Mouse (Mus musculus) hindbrain, embryonic 15.5 days (tissue): ENCODE results near the gene Capn2. TPM values are rescaled to one million over a fixed set of nuclear protein-coding genes. Genes with fewer than 3 reads are reported as not detected.

Experiments used
- ATAC-seq: fragments of 200-750 bp; cut with Nextera tagmentation; 2 replicates; pipeline ENCODE4 v1.8.0; 2017; ENCODE audit warnings: low read depth, moderate number of reproducible peaks, moderate TSS enrichment; ENCODE audit not compliant: low FRiP score
- H3K27ac ChIP-seq: fragments of 300-500 bp; sonication (generic); replicated peaks from 2 replicates; pipeline ENCODE4 v1.5.1; 2015; ENCODE audit warnings: mild to moderate bottlenecking, inconsistent platforms
- H3K27me3 ChIP-seq: fragments of 300-500 bp; sonication (generic); 2 replicates; pipeline ENCODE4 v1.6.1; 2015; ENCODE audit warnings: control low read depth, inconsistent platforms
- H3K36me3 ChIP-seq: fragments of 300-500 bp; sonication (generic); 2 replicates; pipeline ENCODE4 v1.6.1; 2015; ENCODE audit warnings: control low read depth, inconsistent platforms
- H3K4me1 ChIP-seq: fragments of 300-500 bp; sonication (generic); replicated peaks from 2 replicates; pipeline ENCODE4 v1.6.1; 2015; ENCODE audit warnings: control low read depth, inconsistent platforms
- H3K4me2 ChIP-seq: fragments of 300-500 bp; sonication (generic); 2 replicates; pipeline ENCODE4 v1.6.1; 2015; ENCODE audit warnings: moderate library complexity, mild to moderate bottlenecking, inconsistent platforms
- H3K4me3 ChIP-seq: fragments of 300-500 bp; sonication (generic); 2 replicates; pipeline ENCODE4 v1.5.1; 2015; ENCODE audit warnings: mild to moderate bottlenecking, inconsistent platforms
- H3K9ac ChIP-seq: fragments of 300-500 bp; sonication (generic); 2 replicates; pipeline ENCODE4 v1.6.1; 2015; ENCODE audit warnings: inconsistent platforms
- H3K9me3 ChIP-seq: fragments of 300-500 bp; sonication (generic); 2 replicates; pipeline ENCODE4 v1.6.1; 2016; ENCODE audit warnings: control low read depth, inconsistent platforms
- WGBS: fragments of 180-500 bp; shearing (Covaris S2); methylation state at CpG from one replicate; pipeline ENCODE4 v1.1.7; 2015; 5-methylcytosine and 5-hydroxymethylcytosine counted together
- polyA plus RNA-seq: library from polyadenylated mRNA; unstranded; fragments of >200 nt; fragmentation: Nextera tagmentation; extraction: Ambion mirVana; gene quantifications from 2 replicates; pipeline ENCODE4 v1.2.1, GENCODE M21; 2015

The Capn2 gene
- polyA plus RNA-seq, 1 experiment from 2014 or later = 93.9 TPM

DNA sequence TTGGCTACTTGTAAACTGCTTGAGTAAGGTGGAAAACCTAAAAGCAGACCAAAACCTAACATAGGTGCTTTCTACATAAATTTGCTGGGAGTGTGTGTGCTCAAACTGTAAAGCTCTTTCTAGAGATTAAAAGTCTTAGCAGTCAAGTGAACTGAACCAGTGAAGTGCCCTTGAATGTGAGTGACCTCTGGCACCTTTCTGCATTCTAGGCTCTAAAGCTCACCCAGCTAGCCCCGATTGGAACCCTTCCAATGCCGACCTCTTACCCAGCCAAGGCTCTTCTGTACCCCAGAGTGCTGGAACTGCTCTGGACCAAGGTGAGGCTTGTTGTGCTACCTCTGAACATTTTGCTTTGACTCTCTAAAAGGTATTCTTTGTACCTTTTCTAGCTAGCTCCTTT, 73.3 kb downstream of the Capn2 start:
- WGBS = 81% methylated on average over 2 of the region's 2 CpGs
- H3K36me3 ChIP-seq = peaks cover 62% of the 10 kb centered on the region

DNA sequence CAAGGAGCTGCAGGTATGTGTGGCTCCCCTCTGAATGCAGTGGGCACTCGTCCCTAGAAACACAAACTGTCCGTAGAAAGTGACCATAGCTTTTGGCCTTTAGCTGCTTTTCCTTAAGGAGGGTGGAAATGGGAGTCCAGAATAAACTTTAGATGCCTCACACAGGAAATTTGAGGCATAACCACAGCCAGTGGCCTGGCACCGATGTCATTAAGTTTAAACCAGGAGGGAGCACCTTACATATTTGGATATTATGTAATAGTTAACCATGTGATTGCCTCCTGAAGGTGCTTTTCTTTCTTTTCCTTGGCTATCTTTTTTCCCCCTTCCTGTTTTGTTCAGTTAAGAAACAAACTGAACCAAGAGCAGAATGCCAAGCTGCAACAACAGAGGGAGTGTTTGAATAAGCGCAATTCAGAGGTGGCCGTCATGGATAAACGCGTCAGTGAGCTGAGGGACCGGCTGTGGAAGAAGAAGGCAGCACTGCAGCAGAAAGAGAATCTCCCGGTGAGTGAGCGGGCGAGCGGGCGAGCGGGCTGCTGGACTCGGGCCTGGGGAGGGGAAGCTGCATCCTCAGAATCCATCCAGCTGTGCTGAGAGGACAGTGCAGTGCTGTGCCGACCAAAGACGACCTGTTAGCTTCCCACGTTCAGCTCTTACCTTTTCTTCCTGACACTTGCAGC, 75.5 kb downstream of the Capn2 start:
- no peak for ATAC-seq
- Histone ChIP-seq H3K27me3 (no peaks in the 10 kb centered on the region), H3K4me2 (no peak overlapping the region), H3K4me3 (no peak overlapping the region), H3K27ac (no peak overlapping the region), H3K9ac (no peak overlapping the region), H3K36me3 (peaks cover 61% of the 10 kb centered on the region), H3K4me1 (peaks cover 3% of the 10 kb centered on the region; the same call in 1 of the 2 replicates), H3K9me3 (no peaks in the 10 kb centered on the region)
- 83% methylated on average over 18 of the region's 18 CpGs for WGBS

More for the DNA sequence above, 73.3 kb downstream of the Capn2 start:
- Histone ChIP-seq H3K27me3 (no peaks in the 10 kb centered on the region), H3K27ac (no peak overlapping the region), H3K4me3 (no peak overlapping the region), H3K9me3 (no peaks in the 10 kb centered on the region), H3K4me2 (no peak overlapping the region), H3K9ac (no peak overlapping the region), H3K4me1 (peaks cover 3% of the 10 kb centered on the region; the same call in 1 of the 2 replicates)
- no peak for ATAC-seq

DNA sequence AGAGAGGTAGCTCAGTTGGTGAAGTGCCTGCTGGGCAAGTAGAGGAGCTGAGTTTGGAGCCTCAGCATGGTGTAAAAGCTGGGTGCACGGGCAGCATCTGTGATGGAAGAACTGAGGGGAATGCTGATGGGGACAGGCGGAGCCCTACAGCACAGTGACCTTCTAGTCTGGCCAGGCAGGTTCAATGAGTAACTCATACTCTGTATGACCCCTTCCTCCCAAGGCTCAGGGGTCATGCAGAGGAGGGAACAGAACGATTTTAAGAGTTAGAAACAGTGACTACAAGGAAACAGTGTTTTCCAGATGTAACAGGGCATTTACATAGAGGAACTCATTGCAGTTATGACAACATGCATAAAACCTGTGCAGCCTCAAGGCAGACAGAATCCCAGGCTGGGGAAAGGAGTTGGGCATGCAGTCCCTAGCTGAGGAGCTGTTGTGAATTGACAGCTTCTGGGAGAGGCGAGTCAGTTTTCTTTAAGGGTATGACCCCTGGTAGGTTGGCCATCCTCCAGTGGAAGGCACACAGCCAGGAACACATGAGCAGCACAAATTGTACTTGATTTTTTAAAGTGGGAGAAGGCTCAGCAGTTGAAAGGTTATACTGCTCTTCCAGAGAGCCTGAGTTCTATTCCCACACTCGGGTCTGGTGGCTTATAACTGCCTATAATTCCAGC, 77.7 kb downstream of the Capn2 start:
- 69% methylated on average over 5 of the region's 5 CpGs for WGBS
- H3K4me1 ChIP-seq = peaks cover 3% of the 10 kb centered on the region; the same call in 1 of the 2 replicates
- H3K4me3 ChIP-seq = no peak overlapping the region
- no peaks in the 10 kb centered on the region for H3K27me3 ChIP-seq
- H3K27ac ChIP-seq = no peak overlapping the region
- no peaks in the 10 kb centered on the region for H3K9me3 ChIP-seq
- H3K36me3 ChIP-seq = peaks cover 44% of the 10 kb centered on the region
- H3K4me2 ChIP-seq = no peak overlapping the region
- H3K9ac ChIP-seq = no peak overlapping the region
- ATAC-seq = no peak

DNA sequence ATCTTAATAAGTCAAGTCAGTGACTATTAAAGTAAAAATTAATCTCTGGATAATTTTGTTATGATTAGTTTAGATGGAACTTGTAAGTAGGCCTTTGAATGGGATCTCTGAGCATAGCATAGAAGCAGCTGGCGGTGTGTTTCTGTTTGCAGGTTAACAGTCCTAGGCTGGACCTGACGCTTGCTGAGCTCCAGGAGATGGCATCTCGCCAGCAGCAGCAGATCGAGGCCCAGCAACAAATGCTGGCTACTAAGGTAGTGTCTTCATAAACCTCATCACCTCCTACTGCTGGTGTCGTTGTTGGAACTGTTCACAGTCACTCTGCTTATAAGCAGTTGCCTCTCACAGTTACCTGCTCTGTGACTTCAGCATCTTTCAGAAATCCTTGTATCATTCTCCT, 80.7 kb downstream of the Capn2 start:
- H3K27ac ChIP-seq = no peak overlapping the region

GRCm38 (mm10) chr1:182432059-182432458, 85.3 kb downstream of the Capn2 start:
- H3K9ac ChIP-seq = no peak overlapping the region
- H3K27ac ChIP-seq = no peak overlapping the region
- no peak overlapping the region for H3K4me2 ChIP-seq
- peaks cover 7% of the 10 kb centered on the region; the same call in 1 of the 2 replicates for H3K4me1 ChIP-seq
- over 99% methylated on average over 3 of the region's 3 CpGs for WGBS
- peaks cover 23% of the 10 kb centered on the region for H3K36me3 ChIP-seq
- no peaks in the 10 kb centered on the region for H3K9me3 ChIP-seq
- H3K27me3 ChIP-seq = no peaks in the 10 kb centered on the region
- no peak for ATAC-seq
- no peak overlapping the region for H3K4me3 ChIP-seq

More for the DNA sequence above, 80.7 kb downstream of the Capn2 start:
- Histone ChIP-seq H3K4me3 (no peak overlapping the region), H3K27me3 (no peaks in the 10 kb centered on the region), H3K4me1 (peaks cover 3% of the 10 kb centered on the region; the same call in 1 of the 2 replicates), H3K4me2 (no peak overlapping the region), H3K9me3 (no peaks in the 10 kb centered on the region), H3K9ac (no peak overlapping the region), H3K36me3 (peaks cover 36% of the 10 kb centered on the region)
- 71% methylated on average over 5 of the region's 5 CpGs for WGBS
- no peak for ATAC-seq

DNA sequence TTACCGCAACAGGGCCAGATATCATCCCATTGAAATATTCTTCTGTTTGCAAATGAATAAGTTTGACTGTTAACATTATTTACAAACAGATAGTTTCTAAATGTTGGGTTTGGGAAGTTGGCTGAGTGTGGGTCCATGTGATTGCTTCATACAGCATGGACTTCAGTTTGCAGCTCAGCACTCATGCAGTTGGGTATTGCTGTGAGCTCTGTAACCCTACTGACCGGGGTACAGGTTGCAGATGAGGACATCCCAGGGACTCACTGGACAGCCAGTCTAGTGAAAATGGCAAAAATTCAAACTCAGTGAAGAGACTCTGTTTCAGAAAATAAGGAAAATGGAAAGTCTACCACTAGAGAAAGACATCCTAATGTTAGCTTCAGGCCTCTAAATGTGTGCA, 86.7 kb downstream of the Capn2 start:
- H3K36me3 ChIP-seq = peaks cover 19% of the 10 kb centered on the region
- H3K9ac ChIP-seq = no peak overlapping the region
- peaks cover 13% of the 10 kb centered on the region for H3K4me1 ChIP-seq
- 95% methylated on average over 2 of the region's 2 CpGs for WGBS
- ATAC-seq = no peak
- H3K4me3 ChIP-seq = no peak overlapping the region
- H3K9me3 ChIP-seq = no peaks in the 10 kb centered on the region
- H3K27ac ChIP-seq = no peak overlapping the region
- H3K27me3 ChIP-seq = no peaks in the 10 kb centered on the region
- H3K4me2 ChIP-seq = no peak overlapping the region

DNA sequence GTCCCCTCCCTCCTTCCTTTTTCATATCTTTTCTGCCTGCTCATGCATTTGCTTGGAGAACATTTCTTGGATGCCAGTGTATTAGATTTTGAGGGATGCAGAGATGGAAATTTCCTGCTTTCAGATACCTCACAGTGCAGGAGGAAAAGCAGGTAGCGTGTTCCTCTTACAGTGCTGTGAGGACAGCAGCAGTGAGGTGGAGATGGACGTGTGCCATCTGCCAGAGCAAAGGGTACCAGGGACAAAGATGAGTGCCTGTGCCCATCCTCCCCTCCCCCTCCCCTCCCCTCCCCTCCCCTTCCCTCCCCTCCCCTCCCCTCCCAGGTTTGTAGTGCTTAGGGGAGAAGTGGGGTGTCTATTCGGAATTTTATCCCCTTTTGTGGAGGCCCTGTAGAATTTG, 87.6 kb downstream of the Capn2 start:
- WGBS = 84% methylated on average over 2 of the region's 3 CpGs
- H3K27me3 ChIP-seq = no peaks in the 10 kb centered on the region
- no peak for ATAC-seq
- H3K4me3 ChIP-seq = no peak overlapping the region
- peaks cover 19% of the 10 kb centered on the region for H3K36me3 ChIP-seq
- no peak overlapping the region for H3K27ac ChIP-seq
- H3K4me1 ChIP-seq = peaks cover 20% of the 10 kb centered on the region
- H3K9ac ChIP-seq = no peak overlapping the region
- H3K9me3 ChIP-seq = no peaks in the 10 kb centered on the region
- H3K4me2 ChIP-seq = no peak overlapping the region

- peaks cover 21% of the 10 kb centered on the region for H3K4me1 ChIP-seq
- ATAC-seq = no peak
- no peak overlapping the region for H3K9ac ChIP-seq
- no peaks in the 10 kb centered on the region for H3K27me3 ChIP-seq
- peaks cover 12% of the 10 kb centered on the region for H3K36me3 ChIP-seq
- H3K4me3 ChIP-seq = no peak overlapping the region
- H3K4me2 ChIP-seq = no peak overlapping the region
- no peaks in the 10 kb centered on the region for H3K9me3 ChIP-seq
- WGBS = 48% methylated on average over 1 of the region's 1 CpGs
- no peak overlapping the region for H3K27ac ChIP-seq
Measured at GRCm38 (mm10) chr1:182427426-182427825, 90.0 kb downstream of the Capn2 start.

- no peak for ATAC-seq
- 49% methylated on average over 2 of the region's 2 CpGs for whole genome bisulfite sequencing
- Histone ChIP-seq H3K9me3 (no peaks in the 10 kb centered on the region), H3K36me3 (peaks cover 3% of the 10 kb centered on the region), H3K9ac (no peak overlapping the region), H3K4me1 (peaks cover 21% of the 10 kb centered on the region), H3K27me3 (no peaks in the 10 kb centered on the region), H3K4me2 (no peak overlapping the region), H3K4me3 (no peak overlapping the region), H3K27ac (no peak overlapping the region)
Measured at GRCm38 (mm10) chr1:182426444-182426843, 91.0 kb downstream of the Capn2 start.

DNA sequence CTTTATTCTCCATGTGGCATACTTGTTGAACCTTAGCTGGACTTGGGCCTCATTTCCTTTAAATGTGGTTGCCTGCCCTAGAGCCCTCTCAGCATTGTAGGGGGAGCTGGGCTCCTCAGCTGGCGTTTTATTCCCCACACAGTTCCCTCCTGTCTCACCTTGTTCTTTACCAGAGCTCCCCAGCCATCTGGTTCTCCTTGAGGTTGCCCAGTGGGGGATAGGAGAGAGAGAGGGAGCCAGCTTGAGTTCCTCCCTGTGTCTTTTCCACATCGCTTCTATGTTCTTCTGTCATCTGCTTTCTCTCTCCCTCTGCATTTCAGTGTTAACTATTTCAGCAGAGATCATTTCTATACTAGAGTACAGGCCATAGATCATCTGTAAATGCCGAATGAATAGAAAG, 92.2 kb downstream of the Capn2 start:
- 58% methylated on average over 3 of the region's 3 CpGs for WGBS

GRCm38 (mm10) chr1:182424274-182424673, 93.1 kb downstream of the Capn2 start:
- no peak overlapping the region for H3K4me3 ChIP-seq
- no peak overlapping the region for H3K9ac ChIP-seq
- peaks cover 2% of the 10 kb centered on the region; the same call in 1 of the 2 replicates for H3K36me3 ChIP-seq
- H3K4me2 ChIP-seq = no peak overlapping the region
- ATAC-seq = no peak
- no peak overlapping the region for H3K27ac ChIP-seq
- WGBS = 66% methylated on average over 2 of the region's 2 CpGs
- H3K4me1 ChIP-seq = peaks cover 21% of the 10 kb centered on the region
- H3K9me3 ChIP-seq = no peaks in the 10 kb centered on the region
- no peaks in the 10 kb centered on the region for H3K27me3 ChIP-seq

More for the DNA sequence above, 92.2 kb downstream of the Capn2 start:
- Histone ChIP-seq H3K4me2 (no peak overlapping the region), H3K4me1 (peaks cover 21% of the 10 kb centered on the region), H3K4me3 (no peak overlapping the region), H3K27me3 (no peaks in the 10 kb centered on the region), H3K36me3 (peaks cover 2% of the 10 kb centered on the region; the same call in 1 of the 2 replicates), H3K9ac (no peak overlapping the region), H3K27ac (no peak overlapping the region; the same call in 1 of the 2 replicates), H3K9me3 (no peaks in the 10 kb centered on the region)
- no peak for ATAC-seq

DNA sequence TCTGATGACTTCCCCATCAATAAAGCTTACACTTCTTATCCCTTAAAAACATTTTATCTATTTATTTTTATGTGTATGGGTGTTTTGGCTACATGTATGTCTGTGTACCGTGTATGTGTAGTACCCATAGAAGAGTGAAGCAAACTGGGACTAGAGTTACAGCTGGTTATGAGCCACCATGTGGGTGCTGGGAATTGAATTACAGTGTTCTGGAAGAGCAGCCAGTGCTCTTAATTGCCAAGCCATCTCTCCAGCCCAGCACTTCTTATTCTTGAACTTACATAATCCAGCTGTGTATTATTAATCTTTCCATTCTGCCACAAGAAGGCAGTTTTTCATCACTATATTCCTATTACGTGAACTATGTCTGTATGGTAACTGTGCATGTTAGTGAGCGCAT, 97.9 kb downstream of the Capn2 start:
- ATAC-seq = no peak
- no peak overlapping the region for H3K4me3 ChIP-seq
- no peak overlapping the region for H3K9ac ChIP-seq
- H3K4me1 ChIP-seq = no peaks in the 10 kb centered on the region
- H3K36me3 ChIP-seq = no peaks in the 10 kb centered on the region
- no peaks in the 10 kb centered on the region for H3K27me3 ChIP-seq
- WGBS = 70% methylated on average over 3 of the region's 3 CpGs
- H3K27ac ChIP-seq = no peak overlapping the region
- no peak overlapping the region for H3K4me2 ChIP-seq
- no peaks in the 10 kb centered on the region for H3K9me3 ChIP-seq
